Mouse (Mus musculus) heart, postnatal 14 days (tissue): Measurements from ENCODE around the gene Umps. TPM values are rescaled to one million over a fixed set of nuclear protein-coding genes. Genes with fewer than 3 reads are reported as not detected.
A peak's percentile ranks its signal among the peaks of the same experiment; 100 is the strongest.

Experiments
- DNase-seq, 2 experiments: peaks; one replicate each; pipeline ENCODE4 v3.0.0; 2021 to 2022
- intact Hi-C: fragments of 180-260 bp; cut with DNase I; formaldehyde crosslinking; loops from one replicate; pipeline ENCODE4 v1.15.1; 2025
- long read RNA-seq, 2 experiments: library from polyadenylated mRNA; stranded (forward); transcript quantifications; one replicate each; pipeline ENCODE4 v2.0.0; 2021
- total RNA-seq, 2 experiments: library from RNA; stranded (reverse); gene quantifications; 2 replicates each; pipeline ENCODE4 v1.2.3; 2021

The Umps gene
- total RNA-seq: 1 to 10 TPM; 9.2 TPM
- long read RNA-seq, experiment 1, transcript Umps-201 (6 exons, 3,484 nt): major isoform, 30 of 36 reads
- long read RNA-seq, experiment 1, partial matches to known transcripts: 1 of 36 reads
- long read RNA-seq, experiment 1, other reads (novel, unspliced or antisense): 4 of 36 reads
- long read RNA-seq, experiment 2, transcript Umps-201 (6 exons, 3,484 nt): major isoform, 25 of 26 reads
- long read RNA-seq, experiment 2, partial matches to known transcripts: 0 of 26 reads
- long read RNA-seq, experiment 2, other reads (novel, unspliced or antisense): 1 of 26 reads

- DNase-seq: peak; percentile 84 to 90
- intact Hi-C loops: no loop called here
These were observed at the start of gene Umps for GRCm38 (mm10) chr16:33966538-33967282. TSS of gene Umps (minus strand) at chr16:33967038.

DNA sequence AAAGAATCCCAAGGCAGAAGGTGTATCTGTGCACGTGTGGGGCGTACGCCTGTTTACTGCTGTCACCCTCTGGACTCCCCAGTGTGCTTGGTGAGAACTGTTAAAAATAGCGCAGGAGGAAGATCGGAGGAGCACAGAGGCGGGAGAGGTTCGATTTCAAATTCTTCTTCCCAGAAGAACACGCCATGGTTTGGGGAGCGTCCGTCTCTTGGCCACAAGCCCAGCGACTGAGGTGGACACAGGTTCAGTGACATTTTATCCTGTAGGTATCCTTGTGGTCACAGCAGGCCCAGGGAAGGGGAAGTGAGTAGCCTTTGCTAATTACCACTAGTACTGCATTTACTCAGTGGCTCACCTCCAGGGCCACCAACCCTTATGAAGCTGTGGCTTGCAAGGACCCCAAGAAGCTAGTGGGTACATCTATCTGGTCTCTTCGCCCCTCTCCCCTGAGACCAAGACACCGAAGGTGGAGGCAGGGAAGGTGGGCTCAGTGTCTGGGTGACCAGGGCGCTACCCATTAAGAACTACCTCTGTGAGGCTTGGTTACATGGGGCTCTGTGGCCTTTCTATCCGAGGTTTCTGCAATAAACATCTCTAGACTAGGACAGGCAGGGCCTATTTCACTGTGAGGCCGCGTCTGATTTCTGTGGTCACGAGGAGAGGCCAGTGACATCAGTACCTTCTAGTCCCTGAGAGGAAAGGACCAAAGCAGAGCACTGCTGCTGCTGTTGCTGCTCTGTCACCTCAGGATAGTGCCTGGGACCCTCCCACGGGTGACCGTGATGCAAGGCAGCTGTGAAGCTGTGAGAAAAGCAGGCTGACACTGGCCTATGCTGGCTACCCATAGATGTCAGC lies 45.4 kb upstream of the Umps start:
- intact Hi-C loops: loop anchor here (5.0 kb wide), 1 partner anchor 80 kb away; no protein-coding TSS in a partner anchor
- no peak for DNase-seq

DNA sequence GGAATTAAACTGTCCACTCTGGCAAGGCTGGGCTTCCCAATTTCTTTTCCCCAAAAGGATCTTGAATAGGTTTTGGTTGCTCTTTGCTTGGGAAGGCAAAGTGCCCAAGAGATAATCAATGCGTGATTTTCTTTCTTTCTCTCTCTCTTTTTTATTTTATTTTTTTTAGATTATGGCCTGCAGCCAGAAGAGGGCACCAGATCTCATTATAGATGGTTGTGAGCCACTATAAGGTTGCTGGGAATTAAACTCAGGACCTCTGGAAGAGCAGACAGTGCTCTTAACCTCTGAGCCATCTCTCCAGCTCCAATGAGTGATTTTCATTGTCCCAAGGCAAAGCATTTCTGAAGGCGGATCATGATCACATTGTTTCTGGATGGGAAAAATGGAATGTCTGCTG lies 42.7 kb upstream of the Umps start:
- no peak for DNase-seq
- intact Hi-C loops: no loop called here

DNA sequence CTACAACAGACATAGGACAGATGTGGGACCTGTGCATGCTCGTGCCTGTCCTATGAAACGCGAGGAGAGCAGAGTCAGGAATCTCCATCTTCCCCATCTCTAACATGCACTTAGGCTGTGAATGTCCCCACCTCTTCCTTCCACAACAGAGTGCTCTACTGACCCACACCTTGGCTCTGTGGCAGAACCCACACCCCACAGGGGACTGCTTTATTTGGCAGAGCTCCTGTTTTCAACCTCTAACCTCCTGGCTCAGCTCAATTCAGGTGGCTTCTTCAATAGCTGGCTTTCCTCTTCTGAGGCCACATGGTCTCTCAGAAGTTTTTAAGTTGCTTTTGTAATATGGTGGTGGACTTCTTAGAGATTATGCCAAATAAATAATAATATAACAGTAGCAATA lies 39.1 kb upstream of the Umps start:
- DNase-seq: no peak
- intact Hi-C loops: no loop called here

DNA sequence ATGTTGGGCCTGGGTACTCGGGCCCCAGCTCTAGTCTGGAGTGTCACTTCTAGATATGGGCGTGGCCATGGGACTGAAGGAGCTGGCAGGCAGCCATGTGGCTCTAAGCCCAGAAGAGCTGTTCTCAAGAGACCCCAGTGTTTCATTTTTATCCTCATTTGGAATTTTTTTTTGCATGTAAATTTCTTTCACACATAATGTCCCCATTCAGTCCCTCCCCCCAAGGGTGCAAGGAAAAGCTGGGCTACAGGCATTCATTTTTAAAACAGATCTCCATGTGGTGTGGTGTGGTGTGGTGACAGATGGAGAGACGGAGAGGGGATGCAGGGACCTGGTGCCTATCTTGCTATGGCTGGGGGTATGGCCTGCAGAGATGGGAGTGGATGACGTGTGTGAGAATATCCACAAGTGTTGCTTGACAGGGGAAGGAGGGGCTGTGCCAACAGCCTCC lies 37.3 kb upstream of the Umps start:
- DNase-seq: peak; percentile 45 to 56
- intact Hi-C loops: no loop called here

DNA sequence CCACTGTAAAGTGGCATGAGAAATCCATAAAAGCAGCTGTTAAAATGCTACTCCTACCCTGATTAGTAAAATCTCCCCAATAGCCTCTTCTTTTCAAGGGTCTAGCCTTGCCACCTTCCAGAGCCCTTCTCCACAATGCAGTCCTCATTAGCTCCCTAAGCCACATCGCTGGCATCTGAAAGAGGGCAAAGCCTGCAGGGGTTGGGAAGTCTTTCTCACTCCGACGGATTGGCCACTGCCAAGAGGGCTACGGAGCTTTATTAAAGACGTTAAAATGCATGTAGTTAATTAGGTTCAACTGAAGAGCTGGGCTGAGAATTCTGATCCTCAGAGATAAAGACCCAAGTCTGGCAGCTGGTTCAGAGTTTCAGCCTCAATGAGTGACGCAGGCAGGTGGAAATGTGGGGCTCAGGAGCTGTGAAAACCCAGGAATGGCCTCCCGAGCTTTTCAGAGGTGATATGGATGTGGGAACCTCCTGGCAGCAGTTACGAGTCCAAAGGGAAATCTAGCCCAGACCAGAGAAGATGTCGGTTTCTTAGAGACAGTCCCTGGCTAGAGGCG lies 36.8 kb upstream of the Umps start:
- no peak for DNase-seq
- intact Hi-C loops: no loop called here

- intact Hi-C loops: loop anchor here (1.0 kb wide), 1 partner anchor 112 kb away; no protein-coding TSS in a partner anchor
These were observed 33.9 kb upstream of the Umps start for GRCm38 (mm10) chr16:34000715-34001114.

GRCm38 (mm10) chr16:33999388-33999787 lies 32.5 kb upstream of the Umps start:
- intact Hi-C loops: no loop called here

More at GRCm38 (mm10) chr16:34000715-34001114, 33.9 kb upstream of the Umps start:
- DNase-seq: peak in 1 of 2 experiments; percentile 22

GRCm38 (mm10) chr16:33998011-33998410 lies 31.2 kb upstream of the Umps start:
- intact Hi-C loops: no loop called here
- no peak for DNase-seq

More at GRCm38 (mm10) chr16:33999388-33999787, 32.5 kb upstream of the Umps start:
- peak; percentile 52 to 75 for DNase-seq

DNA sequence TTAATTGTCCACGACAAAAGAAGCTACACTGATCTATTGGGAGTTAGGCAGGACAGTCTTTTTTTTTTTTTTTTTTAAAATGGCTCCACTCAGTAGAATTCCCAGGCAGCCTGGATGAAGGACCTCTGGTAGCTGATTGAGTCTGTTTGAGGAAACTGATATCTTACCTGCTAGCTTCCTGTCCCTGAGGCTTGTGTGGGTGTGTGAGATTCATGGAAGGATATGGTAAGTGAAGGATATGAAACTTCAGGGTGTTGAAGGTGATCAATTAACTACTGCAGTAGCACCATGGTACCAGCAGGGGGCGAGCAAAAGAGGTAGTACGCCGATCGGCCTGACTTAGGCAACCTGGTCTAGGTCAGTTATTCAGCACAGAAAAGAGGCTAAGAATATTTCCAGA lies 29.2 kb upstream of the Umps start:
- DNase-seq: peak; percentile 55 to 73
- intact Hi-C loops: loop anchor here (1.0 kb wide), 1 partner anchor 118 kb away; no protein-coding TSS in a partner anchor

DNA sequence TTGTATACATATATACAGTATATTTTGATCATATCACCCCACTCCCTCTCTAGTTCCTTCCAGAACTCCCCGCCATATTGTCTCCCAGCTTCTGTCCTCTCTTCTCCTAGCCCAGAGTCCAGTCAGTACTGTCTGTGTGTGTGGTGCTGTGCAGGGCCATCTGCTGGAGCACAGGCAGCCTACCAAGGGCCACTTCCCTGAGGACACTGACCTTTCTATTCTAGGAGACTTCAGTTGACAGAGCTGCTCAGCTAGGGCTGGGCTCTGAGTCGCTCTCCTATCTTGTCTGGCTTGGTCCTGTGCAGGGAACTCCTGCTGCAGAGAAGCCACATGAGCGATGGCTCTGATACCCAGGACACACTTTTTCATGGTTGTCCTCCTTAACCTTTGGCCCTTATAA lies 28.7 kb upstream of the Umps start:
- DNase-seq: no peak
- intact Hi-C loops: no loop called here

- intact Hi-C loops: no loop called here
- no peak for DNase-seq
These were observed 27.5 kb upstream of the Umps start for GRCm38 (mm10) chr16:33994321-33994720.

DNA sequence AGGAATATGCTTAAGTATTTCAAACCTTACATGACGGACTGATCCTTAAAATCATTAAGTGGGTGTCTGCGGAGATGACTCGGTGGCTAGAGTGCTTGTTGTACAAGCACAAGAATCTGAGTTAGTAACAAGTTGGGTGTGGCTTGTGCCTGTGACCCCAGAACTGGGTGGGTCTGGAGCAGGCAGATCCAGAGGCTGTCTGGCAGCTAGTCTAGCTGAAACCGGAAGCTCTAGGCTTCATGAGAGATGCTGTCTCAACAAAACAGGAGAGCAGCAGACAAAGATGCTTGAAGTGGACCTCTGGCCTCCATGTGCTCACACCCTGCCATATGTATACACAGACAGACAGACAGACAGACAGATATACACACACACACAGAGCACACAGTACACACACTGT lies 23.9 kb upstream of the Umps start:
- intact Hi-C loops: no loop called here
- DNase-seq: no peak

DNA sequence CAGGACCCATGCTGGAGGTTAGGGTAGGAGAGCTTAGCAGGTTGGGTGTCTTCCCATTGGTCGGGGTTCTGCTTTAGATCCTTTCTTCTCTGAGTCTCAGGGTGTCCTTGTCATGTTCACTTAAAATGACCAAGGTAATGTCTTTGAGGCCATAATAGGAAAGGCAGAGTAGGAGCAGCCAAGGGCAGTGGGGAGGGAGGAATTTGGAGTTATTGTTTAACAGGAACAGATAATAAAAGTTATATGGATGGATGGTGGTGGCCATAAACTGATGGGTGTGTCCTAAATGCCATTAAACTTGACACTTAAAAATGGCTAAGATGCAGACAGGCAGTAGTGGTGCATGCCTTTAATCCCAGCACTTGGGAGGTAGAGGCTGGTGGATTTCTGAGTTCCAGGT lies 22.3 kb upstream of the Umps start:
- no peak for DNase-seq
- intact Hi-C loops: no loop called here

GRCm38 (mm10) chr16:33988358-33989012 lies 21.6 kb upstream of the Umps start:
- intact Hi-C loops: loop anchor here (1.0 kb wide), 1 partner anchor 167 kb away; no protein-coding TSS in a partner anchor
- peak; percentile 67 to 77 for DNase-seq

DNA sequence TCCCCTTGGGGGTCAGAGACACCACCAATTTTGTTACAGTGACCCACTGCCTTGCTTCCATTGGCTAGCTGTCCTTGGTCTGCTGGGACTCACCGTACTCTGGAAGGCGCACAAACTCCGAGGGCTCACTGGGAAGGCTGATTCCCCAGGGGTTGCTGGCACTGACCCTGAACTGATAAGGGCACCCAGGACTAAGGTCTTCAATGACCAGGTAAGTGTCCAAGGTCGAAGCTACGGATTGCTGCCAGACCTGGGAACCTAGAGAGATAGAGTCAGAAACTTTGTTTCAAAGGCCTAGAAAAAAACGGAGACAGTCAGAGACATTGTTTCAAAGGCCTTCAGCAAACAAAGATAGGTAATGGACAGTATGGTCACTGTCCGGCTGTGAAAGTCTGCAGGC lies 20.2 kb upstream of the Umps start:
- intact Hi-C loops: no loop called here
- DNase-seq: no peak

GRCm38 (mm10) chr16:33985372-33985771 lies 18.5 kb upstream of the Umps start:
- intact Hi-C loops: no loop called here
- no peak for DNase-seq

DNA sequence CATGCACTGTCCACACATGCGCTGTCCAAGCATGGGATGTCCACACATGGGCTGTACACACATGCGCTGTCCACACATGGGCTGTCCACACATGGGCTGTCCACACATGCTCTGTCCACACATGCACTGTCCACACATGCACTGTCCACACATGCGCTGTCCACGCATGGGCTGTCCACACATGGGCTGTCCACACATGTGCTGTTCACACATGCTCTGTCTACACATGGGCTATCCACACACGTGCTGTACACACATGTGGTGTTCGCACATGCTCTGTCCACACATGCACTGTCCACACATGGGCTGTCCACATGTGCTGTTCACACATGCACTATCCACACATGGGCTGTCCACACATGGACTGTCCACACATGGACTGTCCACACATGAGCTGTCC lies 16.9 kb upstream of the Umps start:
- intact Hi-C loops: no loop called here
- no peak for DNase-seq

GRCm38 (mm10) chr16:33979855-33980254 lies 13.0 kb upstream of the Umps start:
- intact Hi-C loops: no loop called here
- DNase-seq: no peak

DNA sequence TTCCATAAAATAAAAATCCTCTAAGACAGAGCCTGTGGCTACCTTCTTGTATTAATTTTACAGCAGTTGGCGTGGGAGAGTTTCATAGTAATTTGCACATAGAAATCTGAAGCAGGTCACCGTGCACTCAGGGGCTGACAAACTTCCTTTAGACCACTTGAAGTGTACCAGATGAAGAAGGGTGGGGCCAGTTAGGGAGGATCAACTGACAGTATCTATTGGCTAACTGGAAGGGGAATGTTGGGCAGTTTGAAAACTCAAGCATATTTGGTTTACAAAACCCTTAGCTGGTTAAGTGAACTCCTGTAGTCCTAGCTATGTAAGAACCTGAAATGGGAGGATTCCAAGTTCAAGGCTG lies 424 bp upstream of the Umps start:
- DNase-seq: peak in 1 of 2 experiments; percentile 16
- intact Hi-C loops: no loop called here
